Mouse (Mus musculus) myocyte (in vitro differentiated cells): Measurements from ENCODE around the gene Ptpn13.

Experiments
- POLR2A ChIP-seq: IDR thresholded peaks from one replicate; pipeline ENCODE4 v1.6.1; 2011; ENCODE audit warnings: low read depth, mild to moderate bottlenecking, control low read depth, moderate library complexity; ENCODE audit not compliant: insufficient read length
- USF1 ChIP-seq: IDR thresholded peaks from one replicate; pipeline ENCODE4 v1.6.1; 2011; ENCODE audit warnings: low read depth, mild to moderate bottlenecking, control low read depth, moderate library complexity

GRCm38 (mm10) chr5:103436039-103436944 lies 11.3 kb downstream of the Ptpn13 start:
- TF ChIP-seq USF1 = no peak
- no peak for TF ChIP-seq POLR2A
